Mouse (Mus musculus): ENCODE results near the gene Abcb8. TPM values are rescaled to one million over a fixed set of nuclear protein-coding genes. Genes with fewer than 3 reads are reported as not detected.
A peak's percentile ranks its signal among the peaks of the same experiment; 100 is the strongest.

The Abcb8 gene
- 45.3 and 52.1 TPM in 2 replicates for polyA plus RNA-seq (2014; fragmentation: Nextera tagmentation; extraction: Ambion mirVana)

- H3K4me1 ChIP-seq (ENCODE audit: control insufficient read depth, insufficient read depth, low read length), result peaks cover 8% of the 10 kb centered on the region; the same call in 1 of the 2 replicates
- no peaks in the 10 kb centered on the region for H3K9me3 ChIP-seq (ENCODE audit: control insufficient read depth, low read length)
- no peaks in the 10 kb centered on the region for H3K36me3 ChIP-seq (ENCODE audit: control insufficient read depth, insufficient read depth, low read length)
- 22% methylated on average over 7 of the region's 7 CpGs for WGBS
- H3K27ac ChIP-seq (replicated peaks; ENCODE audit: low read depth, low read length), result peak within 1 kb of the TSS; percentile 83
- H3K4me3 ChIP-seq (replicated peaks; ENCODE audit: low read depth, low read length), result peak within 1 kb of the TSS; percentile 55
- peak within 1 kb of the TSS; percentile 50 for H3K4me2 ChIP-seq (ENCODE audit: low read length)
- ATAC-seq (ENCODE audit: low FRiP score, low TSS enrichment) (no peak), DNase-seq (peak; percentile 86)
- peak within 1 kb of the TSS; percentile 52 for H3K9ac ChIP-seq (replicated peaks; ENCODE audit: low read length)
- H3K27me3 ChIP-seq (ENCODE audit: control insufficient read depth, insufficient read depth, low read length), result peaks cover 4% of the 10 kb centered on the region; the same call in 1 of the 2 replicates
These were observed at the start of gene Abcb8 for GRCm38 (mm10) chr5:24393392-24393997. Gene Abcb8, plus strand, starts transcription at chr5:24393663.

GRCm38 (mm10) chr5:24343977-24344436 is 49.5 kb upstream of the Abcb8 start:
- peaks cover 16% of the 10 kb centered on the region for H3K36me3 ChIP-seq (ENCODE audit: control insufficient read depth, insufficient read depth, low read length)
- 0% methylated on average over 2 of the region's 2 CpGs for WGBS
- peak overlapping the region; percentile 45 for H3K4me2 ChIP-seq (ENCODE audit: low read length)
- no peak overlapping the region for H3K4me3 ChIP-seq (replicated peaks; ENCODE audit: low read depth, low read length)
- no peaks in the 10 kb centered on the region for H3K9me3 ChIP-seq (ENCODE audit: control insufficient read depth, low read length)
- peak overlapping the region; percentile 60 for H3K9ac ChIP-seq (replicated peaks; ENCODE audit: low read length)
- peak; percentile 88 for DNase-seq
- peak; percentile 57; the same call in 1 of the 2 replicates for ATAC-seq (ENCODE audit: low FRiP score, low TSS enrichment)
- peaks cover 53% of the 10 kb centered on the region for H3K4me1 ChIP-seq (ENCODE audit: control insufficient read depth, insufficient read depth, low read length)
- no peaks in the 10 kb centered on the region for H3K27me3 ChIP-seq (ENCODE audit: control insufficient read depth, insufficient read depth, low read length)
- H3K27ac ChIP-seq (replicated peaks; ENCODE audit: low read depth, low read length), result peak overlapping the region; percentile 97

DNA sequence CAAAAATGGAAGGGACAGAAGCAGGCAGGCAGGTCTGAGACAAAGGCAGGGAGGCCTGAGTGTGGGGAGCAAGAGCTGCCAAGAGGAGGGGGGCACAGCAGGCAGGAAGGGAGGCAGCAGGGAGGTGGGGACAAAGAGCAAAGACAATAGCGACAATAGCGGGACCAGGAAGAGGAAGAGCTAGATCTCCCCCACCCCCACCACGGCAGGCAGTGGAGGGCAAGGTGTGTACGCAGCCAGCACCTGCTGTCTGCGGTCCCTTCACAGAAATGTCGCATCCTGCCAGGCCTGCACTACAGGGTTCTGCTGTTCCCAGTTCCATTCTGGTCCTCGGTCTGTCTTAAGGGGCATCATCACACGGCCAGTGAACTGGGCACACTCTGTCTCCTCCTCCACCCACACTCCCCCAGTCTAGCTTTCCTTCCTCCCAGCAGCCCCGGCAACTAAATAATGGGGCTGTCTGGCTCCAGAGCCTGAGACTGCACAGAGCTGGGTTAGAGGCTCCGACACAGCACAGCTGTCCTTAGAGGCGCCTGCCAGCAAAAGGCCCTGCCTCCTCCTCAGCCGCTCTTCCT is 48.9 kb upstream of the Abcb8 start:
- Histone ChIP-seq H3K4me2 (ENCODE audit: low read length) (peak overlapping the region; percentile 45), H3K36me3 (ENCODE audit: control insufficient read depth, insufficient read depth, low read length) (peaks cover 14% of the 10 kb centered on the region), H3K4me3 (replicated peaks; ENCODE audit: low read depth, low read length) (no peak overlapping the region; the same call in 1 of the 2 replicates), H3K4me1 (ENCODE audit: control insufficient read depth, insufficient read depth, low read length) (peaks cover 59% of the 10 kb centered on the region), H3K27me3 (ENCODE audit: control insufficient read depth, insufficient read depth, low read length) (no peaks in the 10 kb centered on the region), H3K27ac (replicated peaks; ENCODE audit: low read depth, low read length) (peak overlapping the region; percentile 97), H3K9ac (replicated peaks; ENCODE audit: low read length) (peak overlapping the region; percentile 60), H3K9me3 (ENCODE audit: control insufficient read depth, low read length) (no peaks in the 10 kb centered on the region)
- peak; percentile 44; the same call in 1 of the 2 replicates for ATAC-seq (ENCODE audit: low FRiP score, low TSS enrichment)
- WGBS, result 3% methylated on average over 12 of the region's 12 CpGs
- DNase-seq, result peak; percentile 64

- DNase-seq, result no peak
These were observed 47.1 kb upstream of the Abcb8 start for GRCm38 (mm10) chr5:24346313-24346712.

DNA sequence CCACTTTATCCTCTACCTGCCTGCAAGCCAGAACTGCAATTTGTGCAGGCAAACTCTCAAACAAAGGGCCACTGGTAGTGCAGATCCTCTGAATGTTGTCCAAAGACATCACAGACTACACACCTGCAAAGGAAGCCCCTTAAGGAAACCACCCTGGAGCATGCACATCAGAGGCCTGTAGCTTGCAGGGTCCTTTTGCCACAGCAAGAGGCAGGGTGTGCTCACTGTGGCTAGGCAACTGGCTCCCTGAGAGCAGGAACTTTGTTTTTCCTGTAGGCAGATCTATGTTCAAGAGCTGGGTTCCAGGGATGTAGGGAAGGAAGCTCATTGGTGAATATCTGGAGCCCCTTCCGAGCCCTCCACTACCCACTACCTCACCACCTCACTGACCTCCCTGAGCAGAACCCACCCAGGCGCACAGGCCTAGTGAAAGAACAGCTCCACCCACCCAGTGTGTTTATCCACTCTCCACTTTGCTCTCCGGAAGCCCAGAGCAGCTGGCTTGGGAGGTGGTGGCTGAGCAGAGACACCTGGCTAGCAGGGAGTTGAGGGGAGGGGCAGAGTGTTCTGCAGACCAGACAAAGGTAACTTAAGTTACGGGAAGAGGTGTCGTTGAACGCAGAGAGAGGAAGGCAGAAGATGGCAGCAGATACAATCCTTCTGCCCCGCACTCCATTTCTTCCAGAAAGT is 46.1 kb upstream of the Abcb8 start:
- Histone ChIP-seq H3K9me3 (ENCODE audit: control insufficient read depth, low read length) (no peaks in the 10 kb centered on the region), H3K4me3 (replicated peaks; ENCODE audit: low read depth, low read length) (no peak overlapping the region; the same call in 1 of the 2 replicates), H3K9ac (replicated peaks; ENCODE audit: low read length) (no peak overlapping the region), H3K27me3 (ENCODE audit: control insufficient read depth, insufficient read depth, low read length) (peaks cover 3% of the 10 kb centered on the region; the same call in 1 of the 2 replicates), H3K27ac (replicated peaks; ENCODE audit: low read depth, low read length) (peak overlapping the region; percentile 49; the same call in 1 of the 2 replicates), H3K4me1 (ENCODE audit: control insufficient read depth, insufficient read depth, low read length) (peaks cover 70% of the 10 kb centered on the region), H3K36me3 (ENCODE audit: control insufficient read depth, insufficient read depth, low read length) (peaks cover 3% of the 10 kb centered on the region), H3K4me2 (ENCODE audit: low read length) (peak overlapping the region; percentile 97)
- ATAC-seq (ENCODE audit: low FRiP score, low TSS enrichment) (no peak), DNase-seq (no peak)
- WGBS, result 65% methylated on average over 7 of the region's 7 CpGs

More at GRCm38 (mm10) chr5:24346313-24346712, 47.1 kb upstream of the Abcb8 start:
- Histone ChIP-seq H3K27ac (replicated peaks; ENCODE audit: low read depth, low read length) (no peak overlapping the region), H3K9ac (replicated peaks; ENCODE audit: low read length) (no peak overlapping the region), H3K27me3 (ENCODE audit: control insufficient read depth, insufficient read depth, low read length) (peaks cover 3% of the 10 kb centered on the region; the same call in 1 of the 2 replicates), H3K36me3 (ENCODE audit: control insufficient read depth, insufficient read depth, low read length) (peaks cover 3% of the 10 kb centered on the region), H3K4me2 (ENCODE audit: low read length) (no peak overlapping the region), H3K9me3 (ENCODE audit: control insufficient read depth, low read length) (no peaks in the 10 kb centered on the region), H3K4me3 (replicated peaks; ENCODE audit: low read depth, low read length) (no peak overlapping the region), H3K4me1 (ENCODE audit: control insufficient read depth, insufficient read depth, low read length) (peaks cover 71% of the 10 kb centered on the region)
- 92% methylated on average over 7 of the region's 7 CpGs for WGBS
- ATAC-seq (ENCODE audit: low FRiP score, low TSS enrichment), result no peak

GRCm38 (mm10) chr5:24348128-24348527 is 45.3 kb upstream of the Abcb8 start:
- H3K27me3 ChIP-seq (ENCODE audit: control insufficient read depth, insufficient read depth, low read length), result peaks cover 3% of the 10 kb centered on the region; the same call in 1 of the 2 replicates

GRCm38 (mm10) chr5:24348546-24348945 is 44.9 kb upstream of the Abcb8 start:
- peak overlapping the region; percentile 62 for H3K9ac ChIP-seq (replicated peaks; ENCODE audit: low read length)
- peaks cover 70% of the 10 kb centered on the region for H3K4me1 ChIP-seq (ENCODE audit: control insufficient read depth, insufficient read depth, low read length)
- WGBS, result under 1% methylated on average over 30 of the region's 30 CpGs
- peak overlapping the region; percentile 50 for H3K4me3 ChIP-seq (replicated peaks; ENCODE audit: low read depth, low read length)
- peak overlapping the region; percentile 64 for H3K27ac ChIP-seq (replicated peaks; ENCODE audit: low read depth, low read length)
- H3K9me3 ChIP-seq (ENCODE audit: control insufficient read depth, low read length), result no peaks in the 10 kb centered on the region
- DNase-seq (peak; percentile 69), ATAC-seq (ENCODE audit: low FRiP score, low TSS enrichment) (no peak)
- H3K36me3 ChIP-seq (ENCODE audit: control insufficient read depth, insufficient read depth, low read length), result peaks cover 3% of the 10 kb centered on the region
- peaks cover 3% of the 10 kb centered on the region; the same call in 1 of the 2 replicates for H3K27me3 ChIP-seq (ENCODE audit: control insufficient read depth, insufficient read depth, low read length)
- peak overlapping the region; percentile 97 for H3K4me2 ChIP-seq (ENCODE audit: low read length)

More at GRCm38 (mm10) chr5:24348128-24348527, 45.3 kb upstream of the Abcb8 start:
- Histone ChIP-seq H3K9ac (replicated peaks; ENCODE audit: low read length) (peak overlapping the region; percentile 62), H3K4me3 (replicated peaks; ENCODE audit: low read depth, low read length) (peak overlapping the region; percentile 50), H3K4me1 (ENCODE audit: control insufficient read depth, insufficient read depth, low read length) (peaks cover 71% of the 10 kb centered on the region), H3K27ac (replicated peaks; ENCODE audit: low read depth, low read length) (peak overlapping the region; percentile 64), H3K36me3 (ENCODE audit: control insufficient read depth, insufficient read depth, low read length) (peaks cover 3% of the 10 kb centered on the region), H3K4me2 (ENCODE audit: low read length) (peak overlapping the region; percentile 97), H3K9me3 (ENCODE audit: control insufficient read depth, low read length) (no peaks in the 10 kb centered on the region)
- peak; percentile 84 for DNase-seq
- WGBS, result under 1% methylated on average over 41 of the region's 41 CpGs
- ATAC-seq (ENCODE audit: low FRiP score, low TSS enrichment), result peak; percentile 16; the same call in 1 of the 2 replicates

DNA sequence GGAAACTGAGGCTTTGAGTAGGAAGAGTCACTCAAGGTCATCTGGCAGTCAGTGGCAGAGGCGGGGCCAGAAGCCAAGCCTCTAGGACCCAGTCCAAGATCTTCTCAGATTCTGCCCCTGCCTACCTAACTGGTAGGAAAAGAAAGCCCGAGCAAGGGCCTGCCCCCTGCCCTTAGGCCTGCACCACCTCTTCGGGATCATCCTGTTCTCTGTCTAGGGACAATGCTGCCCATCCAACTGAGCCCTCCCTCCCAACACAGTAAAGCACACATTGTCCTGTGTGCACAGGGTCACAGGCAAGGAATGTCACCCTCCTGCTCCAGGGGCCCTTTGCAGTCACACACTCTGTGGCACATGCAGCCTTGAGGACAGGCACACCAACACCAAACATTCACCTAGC is 43.4 kb upstream of the Abcb8 start:
- Histone ChIP-seq H3K9ac (replicated peaks; ENCODE audit: low read length) (peak overlapping the region; percentile 0; the same call in 1 of the 2 replicates), H3K4me3 (replicated peaks; ENCODE audit: low read depth, low read length) (peak overlapping the region; percentile 82), H3K9me3 (ENCODE audit: control insufficient read depth, low read length) (no peaks in the 10 kb centered on the region), H3K27me3 (ENCODE audit: control insufficient read depth, insufficient read depth, low read length) (peaks cover 3% of the 10 kb centered on the region; the same call in 1 of the 2 replicates), H3K27ac (replicated peaks; ENCODE audit: low read depth, low read length) (no peak overlapping the region), H3K36me3 (ENCODE audit: control insufficient read depth, insufficient read depth, low read length) (peaks cover 3% of the 10 kb centered on the region), H3K4me2 (ENCODE audit: low read length) (peak overlapping the region; percentile 97), H3K4me1 (ENCODE audit: control insufficient read depth, insufficient read depth, low read length) (peaks cover 60% of the 10 kb centered on the region)
- DNase-seq (no peak), ATAC-seq (ENCODE audit: low FRiP score, low TSS enrichment) (no peak)
- 42% methylated on average over 3 of the region's 3 CpGs for WGBS
